Mouse (Mus musculus) E14TG2a.4 (cell line): Measurements from ENCODE around the gene Galnt17.

Experiments
- CTCF ChIP-seq: conservative IDR thresholded peaks from 2 replicates; pipeline ENCODE4 v1.5.1; 2014; ENCODE audit warnings: low read length
- POU5F1 ChIP-seq: IDR thresholded peaks from 2 replicates; pipeline ENCODE4 v1.6.1; 2014; ENCODE audit warnings: low read length, borderline replicate concordance

- TF ChIP-seq CTCF (no peak), POU5F1 (no peak)
These were observed 293.0 kb downstream of the Galnt17 start for GRCm38 (mm10) chr5:131015341-131015740.
